Mouse (Mus musculus): Measurements from ENCODE around the gene Stat6.

Stat6 gene

GRCm38 (mm10) chr10:127615591-127615990, 27.2 kb upstream of the Stat6 start:
- DNase-seq (ENCODE audit: low read depth) = no peak

DNA sequence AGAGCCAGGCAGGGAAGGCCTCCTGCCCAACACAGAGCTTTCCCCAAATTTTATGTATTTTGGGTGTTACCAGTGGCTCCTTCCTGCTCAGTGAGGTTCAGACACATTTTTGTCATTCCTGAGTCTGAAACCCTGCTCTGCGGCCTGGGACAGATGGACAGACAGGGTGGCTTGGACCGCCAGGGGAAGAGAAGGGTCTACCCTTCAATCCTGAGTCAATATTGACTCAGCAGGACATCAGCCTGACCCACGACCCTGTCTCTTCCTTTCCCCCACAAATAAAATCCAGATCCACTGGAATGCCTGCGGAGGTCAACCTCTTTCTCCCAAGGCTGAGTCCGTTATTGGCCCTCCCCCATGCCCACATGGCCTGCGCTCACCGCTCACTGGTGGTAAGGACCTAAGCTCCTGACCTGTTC, 26.5 kb upstream of the Stat6 start:
- no peak for DNase-seq (ENCODE audit: low read depth)

GRCm38 (mm10) chr10:127617294-127617693, 25.5 kb upstream of the Stat6 start:
- DNase-seq (ENCODE audit: low read depth) = no peak

DNA sequence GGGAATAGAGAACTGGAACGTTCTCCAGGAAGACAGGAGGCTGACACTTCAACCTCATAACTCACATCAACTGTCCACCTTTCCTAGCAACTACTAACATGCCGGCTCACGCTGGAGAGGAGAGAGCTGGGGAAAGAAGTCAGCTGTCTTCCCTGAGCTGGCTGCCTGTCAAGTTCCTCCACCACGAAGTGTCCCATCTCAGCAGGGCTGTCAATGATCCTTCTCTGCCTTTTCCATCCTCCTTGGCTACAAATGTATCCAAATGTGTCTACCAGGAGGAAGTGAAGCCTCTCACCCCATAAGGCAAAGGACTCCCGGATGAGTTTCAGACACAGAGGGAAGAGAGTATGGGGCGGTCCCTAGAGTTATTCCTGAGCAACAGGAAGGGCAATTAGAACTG, 24.6 kb upstream of the Stat6 start:
- no peak for DNase-seq (ENCODE audit: low read depth)

DNA sequence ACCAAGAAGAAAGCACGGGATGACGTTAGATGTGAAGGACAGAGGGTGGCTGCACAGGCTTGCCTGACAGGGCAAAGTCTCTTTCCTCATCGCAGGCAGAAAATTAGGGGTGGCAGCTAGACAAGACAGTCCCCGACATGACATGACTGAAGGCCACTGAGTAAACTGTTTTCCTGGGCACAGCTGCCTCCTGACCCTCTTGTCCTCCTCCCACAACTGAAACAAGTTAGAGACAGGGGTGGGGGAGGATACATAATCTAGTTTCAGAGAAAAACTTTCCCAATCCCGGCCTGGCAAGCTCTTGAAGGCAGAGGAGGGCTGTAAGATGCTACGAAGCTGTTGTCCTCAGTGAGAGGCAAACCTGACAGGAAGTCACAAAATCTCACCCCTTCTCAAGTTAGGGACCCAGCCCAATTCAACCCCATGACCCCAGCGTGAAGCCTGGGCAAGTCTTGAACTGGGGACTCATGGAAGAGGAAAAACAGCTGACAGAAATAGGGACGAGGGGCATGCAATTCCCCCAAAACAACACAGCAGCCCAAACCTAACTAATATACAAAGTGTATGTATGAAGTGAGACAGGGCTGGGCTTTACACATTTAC, 23.6 kb upstream of the Stat6 start:
- no peak for DNase-seq (ENCODE audit: low read depth)

DNA sequence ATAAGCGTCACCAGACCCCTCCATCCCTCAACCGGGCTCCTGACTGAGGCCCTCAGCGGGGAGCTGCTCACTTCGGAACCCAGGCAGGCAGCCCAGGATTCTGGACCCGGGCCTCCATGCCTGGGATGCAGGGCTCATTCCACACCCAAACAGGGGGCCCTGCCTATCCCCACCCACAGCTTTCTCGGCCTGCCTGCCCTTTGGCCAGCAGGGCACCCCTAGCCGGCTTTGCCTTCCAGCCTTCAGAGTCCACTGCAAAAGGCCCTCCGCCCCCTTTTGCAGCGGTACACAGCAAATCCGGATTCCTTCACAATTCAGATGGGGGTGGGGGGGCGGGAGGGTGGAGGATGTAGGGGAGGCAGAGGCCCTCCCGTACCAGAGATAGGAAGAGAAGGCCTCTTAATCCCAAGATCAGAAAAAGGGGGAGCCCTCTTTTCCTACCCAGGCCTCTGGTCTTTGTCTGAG, 22.8 kb upstream of the Stat6 start:
- no peak for DNase-seq (ENCODE audit: low read depth)

GRCm38 (mm10) chr10:127620406-127621190, 22.2 kb upstream of the Stat6 start, which contains the start of gene Lrp1:
Gene Lrp1 (minus strand): TSS chr10:127621148.
- DNase-seq (ENCODE audit: low read depth) = no peak

DNA sequence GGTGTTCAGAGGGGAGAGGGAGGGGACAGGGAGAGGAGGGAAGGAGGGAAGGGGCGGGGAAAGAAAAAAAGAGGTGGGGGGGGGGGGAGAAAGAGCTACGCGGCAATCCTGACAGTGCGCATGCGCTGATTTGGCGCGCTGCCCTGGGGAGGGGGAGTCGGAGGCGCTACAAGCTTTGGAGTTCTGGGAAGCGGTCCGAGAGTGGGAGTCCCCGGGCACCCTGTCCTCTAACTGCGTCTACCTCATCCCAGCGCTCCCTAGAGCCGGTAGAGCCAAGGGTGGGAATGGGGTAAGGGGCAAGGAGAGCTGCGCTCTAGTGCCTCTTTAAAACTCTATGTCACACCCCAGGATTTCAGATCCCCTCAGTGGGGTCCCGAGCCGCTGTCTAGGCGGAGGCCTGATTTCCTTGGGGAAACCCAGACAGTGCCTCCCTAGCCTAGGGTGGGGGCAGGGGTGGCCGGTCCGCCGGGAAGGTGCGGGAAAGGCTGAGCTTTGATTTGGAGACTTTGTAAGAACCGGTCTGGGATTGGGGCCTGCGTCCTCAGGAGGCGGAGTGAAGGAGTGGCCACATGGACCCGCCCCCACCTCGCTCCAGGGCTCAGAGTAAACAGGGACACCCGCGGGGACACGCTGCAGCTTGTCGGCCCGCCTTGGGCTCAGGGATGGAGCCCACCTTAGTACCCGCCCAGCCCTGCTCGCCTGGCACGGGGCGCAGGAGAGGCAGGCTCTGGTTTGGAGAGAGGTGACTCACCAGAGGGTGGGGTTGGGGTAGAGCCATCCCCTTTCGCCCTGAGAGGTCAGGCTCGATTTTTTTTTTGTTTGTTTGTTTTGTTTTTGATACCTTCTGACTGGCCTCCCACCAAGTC, 21.4 kb upstream of the Stat6 start:
- peak; percentile 95 for DNase-seq (ENCODE audit: low read depth)

DNA sequence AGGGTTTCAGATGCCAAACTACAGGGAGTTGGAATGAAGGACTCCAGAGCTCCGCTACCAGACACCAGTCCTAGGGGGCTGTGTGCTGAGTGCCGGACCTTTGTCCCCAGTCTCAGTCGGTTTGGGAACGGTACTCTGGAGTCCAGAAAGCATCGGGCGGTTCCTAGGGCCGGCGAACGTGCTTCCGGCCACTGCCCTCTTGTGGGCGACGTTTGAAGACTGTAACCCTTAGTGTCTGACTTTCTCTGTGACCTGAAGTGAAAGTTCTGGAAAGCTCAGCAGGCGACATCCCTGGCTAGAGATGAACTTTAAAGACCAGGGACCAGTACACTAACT, 20.8 kb upstream of the Stat6 start:
- DNase-seq (ENCODE audit: low read depth) = no peak

GRCm38 (mm10) chr10:127622661-127623060, 20.1 kb upstream of the Stat6 start:
- no peak for DNase-seq (ENCODE audit: low read depth)

DNA sequence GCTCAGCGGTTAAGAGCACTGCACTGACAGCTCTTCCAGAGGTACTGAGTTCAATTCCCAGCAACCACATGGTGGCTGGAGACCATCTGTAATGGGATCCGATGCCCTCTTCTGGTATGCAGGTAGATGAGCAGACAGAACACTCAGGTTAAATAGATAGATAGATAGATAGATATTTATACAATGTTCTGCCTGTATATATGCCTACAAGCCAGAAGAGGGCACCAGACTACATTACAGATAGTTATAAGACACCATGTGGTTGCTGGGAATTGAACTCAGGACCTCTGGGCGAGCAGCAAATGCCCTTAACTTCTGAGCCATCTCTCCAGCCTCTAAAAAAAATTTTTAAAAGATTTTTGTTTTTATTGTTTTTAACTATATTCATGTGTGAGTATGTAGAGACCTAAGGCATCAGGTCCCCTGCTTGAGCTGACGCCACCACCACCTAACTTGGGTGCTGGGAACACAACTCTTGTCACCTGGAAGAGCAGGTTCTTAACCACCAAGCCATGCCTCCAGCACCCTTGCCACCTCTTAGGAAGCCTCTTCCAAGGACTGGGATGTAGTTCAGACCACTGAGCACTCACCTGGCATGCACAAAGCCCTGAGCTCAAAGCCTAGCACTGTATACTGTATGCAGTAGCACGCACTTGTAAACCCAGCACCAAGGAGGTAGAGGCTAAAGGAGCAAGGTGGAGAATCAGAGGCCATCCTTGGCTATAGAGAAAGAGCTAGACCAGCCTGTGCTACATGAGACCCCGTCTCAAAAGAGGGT, 19.2 kb upstream of the Stat6 start:
- no peak for DNase-seq (ENCODE audit: low read depth)

DNA sequence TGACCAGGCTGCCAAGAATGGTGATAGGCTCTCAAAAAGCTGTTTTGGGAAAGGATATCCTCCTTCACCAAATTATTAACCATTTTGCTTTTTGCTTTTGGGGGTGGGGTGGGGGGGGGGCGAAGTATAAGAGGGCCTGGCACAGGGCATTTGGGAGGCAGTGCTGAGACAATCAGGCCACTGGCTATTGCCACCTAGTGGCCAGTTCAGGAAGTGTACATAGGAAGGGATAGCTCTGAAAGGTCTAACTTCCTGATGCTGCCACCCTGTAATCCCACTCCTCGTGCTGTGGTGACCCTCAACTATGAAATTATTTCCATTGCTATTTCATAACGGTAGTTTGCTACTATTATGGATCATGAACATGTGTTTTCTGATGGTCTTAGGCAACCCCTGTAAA, 16.4 kb upstream of the Stat6 start:
- DNase-seq (ENCODE audit: low read depth) = no peak

DNA sequence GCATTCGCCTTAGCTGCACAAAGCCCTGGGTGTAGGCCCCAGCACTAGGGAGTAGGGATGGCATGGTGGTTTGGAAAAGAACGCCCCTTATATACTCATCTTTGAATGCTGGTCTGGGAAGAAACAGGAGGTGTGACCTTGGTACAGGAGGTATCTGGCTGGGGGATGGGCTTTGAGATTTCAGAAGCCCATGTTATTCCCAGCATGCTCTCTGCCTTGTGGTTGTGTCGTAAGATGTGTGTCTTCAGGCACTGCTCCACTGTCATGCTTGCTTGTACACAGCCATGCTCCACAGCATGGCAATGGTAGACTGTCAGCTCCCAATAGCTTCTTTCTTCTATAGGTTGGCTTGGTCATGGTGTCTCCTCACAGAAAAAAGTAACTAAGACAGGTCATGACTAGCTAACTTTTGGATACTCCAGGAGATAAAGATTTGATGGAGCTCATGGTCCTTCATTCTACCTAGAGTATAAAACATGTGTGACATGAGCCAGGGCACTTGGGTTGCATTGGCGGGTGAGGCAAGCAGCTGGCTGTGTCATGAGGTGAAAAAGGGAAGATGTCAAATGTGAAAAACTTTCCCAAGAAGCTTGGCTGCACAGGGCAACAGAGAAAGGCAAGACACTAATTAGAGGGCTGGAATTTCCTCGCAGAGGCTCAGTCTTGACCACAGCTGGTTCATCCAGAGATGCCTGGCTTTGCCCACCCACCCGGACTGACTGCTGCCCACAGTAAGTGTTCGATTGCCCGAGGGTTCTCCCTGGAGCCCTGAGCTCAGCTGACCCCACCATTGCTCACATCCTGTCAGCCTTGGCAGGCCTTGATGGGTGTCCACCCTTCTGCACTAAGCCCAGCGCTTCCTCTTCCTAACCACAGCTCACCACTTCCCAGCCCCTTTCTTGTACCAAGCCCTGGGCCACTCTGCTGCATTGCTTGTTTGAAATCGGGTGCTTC, 11.2 kb upstream of the Stat6 start:
- DNase-seq (ENCODE audit: low read depth) = no peak

GRCm38 (mm10) chr10:127632668-127633271, 10.0 kb upstream of the Stat6 start:
- DNase-seq (ENCODE audit: low read depth) = no peak

- no peak for DNase-seq (ENCODE audit: low read depth)
Observed at GRCm38 (mm10) chr10:127640421-127640820, 2.4 kb upstream of the Stat6 start.

DNA sequence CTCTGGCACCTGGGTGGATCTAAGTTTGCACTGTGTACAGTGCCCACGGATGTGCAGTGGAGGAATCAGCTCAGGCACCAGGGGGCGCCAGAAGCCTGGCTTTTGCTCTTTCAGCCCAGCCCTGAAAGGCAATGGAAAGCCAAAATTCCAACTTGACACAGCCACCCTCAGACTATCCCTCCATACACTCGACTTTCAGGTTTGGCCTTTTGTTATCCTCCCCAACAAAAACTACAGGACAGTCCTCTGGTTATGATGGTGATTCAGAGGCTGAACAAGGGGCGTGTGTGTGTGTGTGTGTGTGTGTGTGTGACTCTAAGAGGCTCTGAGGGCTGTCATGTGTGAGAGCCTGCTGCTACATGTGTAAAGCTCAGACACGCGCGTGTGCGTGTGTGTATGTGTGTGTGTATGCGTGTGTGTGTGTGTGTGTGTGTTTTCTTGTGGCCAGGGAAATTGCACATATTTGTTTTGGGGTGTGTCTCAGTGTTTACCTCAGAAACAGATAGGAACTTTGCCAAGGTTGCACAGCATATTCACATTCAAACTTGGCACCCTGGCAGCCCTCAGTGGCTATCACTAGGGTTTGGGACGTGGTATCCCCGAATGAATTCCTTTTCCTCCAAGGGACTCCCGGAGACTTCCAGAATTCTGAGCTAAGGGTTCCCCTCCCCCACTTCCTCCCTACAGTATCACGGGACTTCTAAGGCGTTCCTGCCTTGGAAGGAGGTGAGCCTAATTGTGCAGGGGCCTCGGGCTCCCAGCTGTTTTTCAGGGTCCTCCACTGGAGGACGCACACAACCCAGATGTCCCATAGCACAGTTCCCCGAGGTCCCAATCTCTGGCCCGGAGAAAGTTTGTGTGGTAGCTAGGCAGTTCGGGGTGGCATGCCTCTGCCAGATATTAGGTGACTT, 670 bp upstream of the Stat6 start:
- DNase-seq (ENCODE audit: low read depth) = no peak

DNA sequence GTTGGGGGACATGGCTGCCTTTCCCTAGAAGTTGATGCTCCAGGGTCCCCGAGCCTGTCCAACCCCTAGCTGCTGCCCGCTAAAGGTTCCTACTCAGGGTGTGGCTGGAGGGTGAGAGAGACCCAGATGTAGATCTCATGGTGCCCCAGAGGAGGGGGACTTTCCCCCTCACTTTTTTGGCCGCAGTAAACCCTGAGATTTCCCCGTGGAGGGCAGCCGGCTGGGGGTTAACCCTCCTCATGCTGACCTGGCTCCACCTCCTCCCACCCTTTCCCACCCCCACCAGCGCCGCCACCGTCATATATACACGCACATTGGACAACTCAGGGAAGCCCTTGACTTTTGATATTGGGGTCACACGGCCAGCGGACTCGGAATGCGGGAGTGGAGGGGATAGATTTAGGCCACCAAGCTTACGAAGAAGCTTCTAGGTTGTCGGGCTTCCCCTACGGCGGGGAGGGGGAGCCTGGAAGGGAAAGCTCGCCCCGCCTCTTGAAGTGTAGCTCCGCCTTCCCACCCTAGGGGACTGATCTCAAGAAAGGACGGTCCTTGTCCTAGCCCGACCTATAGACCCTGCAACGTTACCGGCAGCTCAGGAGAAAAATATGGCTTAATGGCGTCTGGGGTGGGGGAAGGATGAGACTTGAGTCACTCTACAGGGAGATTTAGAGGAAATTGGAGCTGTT, 910 bp downstream of the Stat6 start:
- DNase-seq (ENCODE audit: low read depth) = no peak

- DNase-seq (ENCODE audit: low read depth) = no peak
Observed at GRCm38 (mm10) chr10:127645791-127646190, 3.0 kb downstream of the Stat6 start.
